Mouse (Mus musculus) adrenal gland, postnatal 10 days (tissue): ENCODE results near the gene Prpf4. TPM values are rescaled to one million over a fixed set of nuclear protein-coding genes. Genes with fewer than 3 reads are reported as not detected.

Experiments used
- DNase-seq: peaks from one replicate; pipeline ENCODE4 v3.0.0; 2021; ENCODE audit warnings: mixed read lengths
- total RNA-seq, 2 experiments: library from RNA; stranded (reverse); gene quantifications; 2 replicates each; pipeline ENCODE4 v1.2.3; 2021

The Prpf4 gene
- total RNA-seq, 2 experiments from 2014 or later, result 19.8 to 21.3 TPM

GRCm38 (mm10) chr4:62437256-62437778 lies 28.7 kb downstream of the Prpf4 start:
- DNase-seq, result no peak

GRCm38 (mm10) chr4:62437871-62438270 lies 29.3 kb downstream of the Prpf4 start:
- DNase-seq, result no peak

- DNase-seq, result no peak
Measured at GRCm38 (mm10) chr4:62439793-62440192, 31.2 kb downstream of the Prpf4 start.

GRCm38 (mm10) chr4:62440544-62440943 lies 31.9 kb downstream of the Prpf4 start:
- DNase-seq, result no peak

- no peak for DNase-seq
Measured at GRCm38 (mm10) chr4:62440986-62441385, 32.4 kb downstream of the Prpf4 start.

- peak; percentile 56 for DNase-seq
Measured at GRCm38 (mm10) chr4:62454995-62455394, 46.4 kb downstream of the Prpf4 start.

GRCm38 (mm10) chr4:62459081-62459480 lies 50.5 kb downstream of the Prpf4 start:
- no peak for DNase-seq

GRCm38 (mm10) chr4:62460348-62460747 lies 51.8 kb downstream of the Prpf4 start:
- no peak for DNase-seq

- no peak for DNase-seq
Measured at GRCm38 (mm10) chr4:62463124-62463523, 54.5 kb downstream of the Prpf4 start.

GRCm38 (mm10) chr4:62468158-62468557 lies 59.6 kb downstream of the Prpf4 start:
- DNase-seq, result no peak

- peak; percentile 90 for DNase-seq
Measured at GRCm38 (mm10) chr4:62470598-62471051, 62.0 kb downstream of the Prpf4 start, which contains the start of gene Wdr31. TSS of gene Wdr31 (minus strand) at chr4:62470896.

- DNase-seq, result no peak
Measured at GRCm38 (mm10) chr4:62472071-62472470, 63.5 kb downstream of the Prpf4 start.

- DNase-seq, result no peak
Measured at GRCm38 (mm10) chr4:62475131-62475530, 66.5 kb downstream of the Prpf4 start.

- no peak for DNase-seq
Measured at GRCm38 (mm10) chr4:62475793-62476192, 67.2 kb downstream of the Prpf4 start.

Other genes with a start within 250 kb of the Prpf4 start
- gene Zfp37, start 177.8 kb upstream of the Prpf4 start, total RNA-seq, result 1 to 10 TPM; 5.0 to 6.0 TPM
- 10 to 100 TPM; 14.8 to 16.6 TPM for gene Slc31a2, start 146.2 kb upstream of the Prpf4 start, total RNA-seq
- gene Fkbp15, start 48.2 kb upstream of the Prpf4 start, total RNA-seq, result 10 to 100 TPM; 30.1 to 36.6 TPM
- gene Slc31a1, start 48.1 kb upstream of the Prpf4 start, total RNA-seq, result 10 to 100 TPM; 59.3 to 59.5 TPM
- 10 to 100 TPM; 60.0 to 70.8 TPM for gene Cdc26, start 155 bp upstream of the Prpf4 start, total RNA-seq
- not detected for gene Rnf183, start 26.5 kb downstream of the Prpf4 start, total RNA-seq
- 1 to 10 TPM; 2.4 to 3.7 TPM for gene Wdr31, start 62.1 kb downstream of the Prpf4 start, total RNA-seq
- 1 to 10 TPM in 1 of 2 experiments, under 1 TPM in 1; 0.93 to 1.1 TPM for gene Bspry, start 71.3 kb downstream of the Prpf4 start, total RNA-seq
- 10 to 100 TPM; 16.7 to 19.5 TPM for gene Hdhd3, start 94.7 kb downstream of the Prpf4 start, total RNA-seq
- 100 to 1,000 TPM; 110 to 122 TPM for gene Alad, start 111.1 kb downstream of the Prpf4 start, total RNA-seq
- gene Pole3, start 116.3 kb downstream of the Prpf4 start, total RNA-seq, result 10 to 100 TPM; 40.3 to 46.7 TPM
- under 1 TPM; 0.42 to 0.58 TPM for gene 4933430I17Rik, start 116.6 kb downstream of the Prpf4 start, total RNA-seq
- 10 to 100 TPM; 37.0 to 58.7 TPM for gene Rgs3, start 151.1 kb downstream of the Prpf4 start, total RNA-seq